Mouse (Mus musculus): ENCODE data around the gene Rtn1. TPM values are rescaled to one million over a fixed set of nuclear protein-coding genes. Genes with fewer than 3 reads are reported as not detected.

Gene Rtn1
- polyA plus RNA-seq, 1 experiment, result 4.5 TPM

DNA sequence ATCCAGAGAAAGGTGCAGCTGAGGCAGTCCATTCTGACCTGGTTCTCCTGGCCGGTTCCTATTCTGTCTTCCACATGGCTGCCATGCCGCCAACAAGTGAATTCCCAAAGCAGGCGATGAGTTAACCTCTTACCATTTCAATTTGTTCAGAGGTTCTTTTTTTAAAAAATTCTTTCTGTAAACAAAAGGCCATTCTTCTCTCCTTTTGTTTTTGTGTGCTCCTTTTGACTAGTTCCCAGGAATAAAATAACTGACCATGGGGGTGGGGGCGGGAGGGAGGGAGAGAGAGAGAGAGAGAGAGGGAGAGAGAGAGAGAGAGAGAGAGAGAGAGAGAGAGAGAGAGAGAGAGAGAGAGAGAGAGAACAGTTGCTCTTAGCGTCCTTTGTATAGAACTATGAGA is 3.8 kb downstream of the Rtn1 start:
- Histone ChIP-seq H3K4me3 (ENCODE audit: extremely low read depth, insufficient read depth, insufficient read length) (no peak overlapping the region), H3K27me3 (ENCODE audit: control insufficient read depth, insufficient read depth, low read length) (peaks cover 14% of the 10 kb centered on the region), H3K27ac (ENCODE audit: insufficient read depth, low read length) (no peak overlapping the region), H3K36me3 (ENCODE audit: control insufficient read depth, insufficient read depth, low read length) (no peaks in the 10 kb centered on the region), H3K4me1 (ENCODE audit: control insufficient read depth, insufficient read depth, insufficient read length) (no peaks in the 10 kb centered on the region)
- DNase-seq (ENCODE audit: low read depth in 1 of 2, low spot score in 2 of 2), result no peak
- 81% methylated on average over 5 of the region's 5 CpGs for WGBS
- TF ChIP-seq POLR2A (IDR thresholded peaks at IDR 0.05; ENCODE audit: low read depth, low read length) (no peak), CTCF (IDR thresholded peaks at IDR 0.05; ENCODE audit: extremely low read depth, insufficient read depth, insufficient read length, insufficient replicate concordance) (no peak)

DNA sequence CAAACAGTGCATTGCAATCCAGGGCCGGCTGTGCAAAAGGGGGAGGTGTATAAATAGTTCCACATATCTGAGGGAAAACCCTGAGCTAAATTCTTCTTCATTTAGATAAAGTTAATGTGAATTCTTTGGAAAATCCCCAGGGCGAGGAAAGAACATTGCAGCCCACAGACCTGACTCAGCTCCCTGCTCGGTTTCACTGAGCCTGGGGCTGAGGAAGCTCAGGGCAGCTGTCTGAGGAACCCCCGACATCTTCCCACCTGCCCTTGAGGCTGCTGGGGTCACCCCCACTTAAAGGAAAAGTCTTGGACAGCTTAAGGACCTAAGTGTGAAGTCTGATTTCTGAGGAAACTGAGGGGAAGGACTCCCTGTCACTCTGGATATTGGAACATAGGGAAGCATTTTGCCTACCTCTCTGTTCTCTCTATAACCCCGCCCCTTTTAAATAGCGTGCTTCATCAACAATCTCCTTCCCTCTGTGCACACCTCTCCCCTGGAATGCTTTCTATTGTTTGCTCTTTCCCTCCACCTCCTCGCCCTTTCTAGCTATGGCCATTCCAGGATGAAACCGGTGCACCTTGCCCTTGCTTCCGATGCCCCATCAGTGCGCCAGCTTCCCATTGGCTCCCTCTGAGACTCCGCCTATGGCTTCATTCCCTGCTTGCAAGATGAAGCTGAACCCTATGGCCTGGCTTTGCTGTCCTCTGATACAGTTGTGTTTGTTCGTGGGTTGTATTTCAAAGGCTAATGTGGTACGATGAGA is 15.6 kb downstream of the Rtn1 start:
- WGBS, result 78% methylated on average over 13 of the region's 13 CpGs
- H3K27me3 ChIP-seq (ENCODE audit: control insufficient read depth, insufficient read depth, low read length), result no peaks in the 10 kb centered on the region
- no peak overlapping the region for H3K4me3 ChIP-seq (ENCODE audit: extremely low read depth, insufficient read depth, insufficient read length)
- H3K36me3 ChIP-seq (ENCODE audit: control insufficient read depth, insufficient read depth, low read length), result no peaks in the 10 kb centered on the region
- H3K4me1 ChIP-seq (ENCODE audit: control insufficient read depth, insufficient read depth, insufficient read length), result no peaks in the 10 kb centered on the region
- H3K27ac ChIP-seq (ENCODE audit: insufficient read depth, low read length), result no peak overlapping the region
- no peak for DNase-seq (ENCODE audit: low read depth in 1 of 2, low spot score in 2 of 2)
- no peak for TF ChIP-seq POLR2A (IDR thresholded peaks at IDR 0.05; ENCODE audit: low read depth, low read length)
- TF ChIP-seq CTCF (IDR thresholded peaks at IDR 0.05; ENCODE audit: extremely low read depth, insufficient read depth, insufficient read length, insufficient replicate concordance), result no peak

DNA sequence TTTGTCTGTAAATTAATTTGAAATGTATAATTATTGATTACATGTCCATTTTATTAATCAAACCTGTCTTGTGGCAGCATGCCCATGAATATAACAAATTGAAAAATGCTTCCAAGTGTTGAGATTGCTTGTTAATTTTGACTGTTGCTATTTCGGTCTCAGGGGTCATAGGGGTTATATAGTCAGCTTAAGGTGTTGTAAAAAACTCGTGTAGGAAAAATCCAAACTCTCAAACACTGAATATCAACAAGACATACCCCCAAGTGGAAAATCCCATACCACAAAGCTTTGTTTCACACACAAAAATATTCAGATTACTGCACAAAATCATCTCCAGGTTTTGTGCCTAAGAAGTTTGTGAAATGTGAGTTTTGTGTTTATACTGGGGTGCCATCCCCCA is 18.5 kb downstream of the Rtn1 start:
- no peak overlapping the region for H3K4me3 ChIP-seq (ENCODE audit: extremely low read depth, insufficient read depth, insufficient read length)
- 73% methylated on average over 2 of the region's 2 CpGs for WGBS
- no peaks in the 10 kb centered on the region for H3K4me1 ChIP-seq (ENCODE audit: control insufficient read depth, insufficient read depth, insufficient read length)
- DNase-seq (ENCODE audit: low read depth in 1 of 2, low spot score in 2 of 2), result no peak
- no peaks in the 10 kb centered on the region for H3K27me3 ChIP-seq (ENCODE audit: control insufficient read depth, insufficient read depth, low read length)
- TF ChIP-seq POLR2A (IDR thresholded peaks at IDR 0.05; ENCODE audit: low read depth, low read length), result no peak
- TF ChIP-seq CTCF (IDR thresholded peaks at IDR 0.05; ENCODE audit: extremely low read depth, insufficient read depth, insufficient read length, insufficient replicate concordance), result no peak
- H3K36me3 ChIP-seq (ENCODE audit: control insufficient read depth, insufficient read depth, low read length), result no peaks in the 10 kb centered on the region
- no peak overlapping the region for H3K27ac ChIP-seq (ENCODE audit: insufficient read depth, low read length)

DNA sequence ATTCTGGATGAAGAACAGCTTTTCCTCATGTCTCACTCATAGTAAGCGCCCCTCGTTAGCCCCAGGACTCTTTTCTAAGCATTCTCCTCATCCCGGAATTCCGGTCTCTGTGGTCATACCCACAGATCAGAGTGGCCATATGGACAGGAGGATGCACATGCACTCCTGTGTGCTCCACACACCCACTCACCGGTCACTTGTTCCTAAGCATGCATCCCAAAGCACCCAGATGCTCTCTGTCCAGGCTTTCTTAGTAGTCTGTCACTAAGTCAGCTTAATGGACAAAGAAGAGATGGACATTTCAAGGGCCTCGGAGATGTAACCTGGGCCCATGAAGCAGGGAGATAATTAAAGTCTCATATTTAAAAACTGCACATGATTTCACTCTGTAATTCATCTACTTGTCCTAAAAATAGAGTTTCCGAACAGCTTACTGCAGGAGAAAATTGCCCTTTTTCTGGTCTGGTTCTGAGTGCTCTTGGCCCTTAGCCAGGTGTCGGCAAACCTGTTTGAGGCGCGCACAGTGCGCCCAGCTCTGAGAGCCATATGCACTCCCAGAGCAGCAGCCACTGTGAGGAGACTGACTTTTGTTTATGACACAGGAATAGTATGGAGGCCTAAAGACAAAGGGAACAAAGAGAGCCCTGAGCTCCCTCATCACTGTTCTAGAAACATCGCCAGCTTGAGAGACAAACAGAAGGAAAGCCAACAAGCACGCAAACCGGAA is 19.3 kb downstream of the Rtn1 start:
- Histone ChIP-seq H3K4me3 (ENCODE audit: extremely low read depth, insufficient read depth, insufficient read length) (no peak overlapping the region), H3K27me3 (ENCODE audit: control insufficient read depth, insufficient read depth, low read length) (no peaks in the 10 kb centered on the region), H3K4me1 (ENCODE audit: control insufficient read depth, insufficient read depth, insufficient read length) (no peaks in the 10 kb centered on the region), H3K27ac (ENCODE audit: insufficient read depth, low read length) (no peak overlapping the region), H3K36me3 (ENCODE audit: control insufficient read depth, insufficient read depth, low read length) (no peaks in the 10 kb centered on the region)
- TF ChIP-seq CTCF (IDR thresholded peaks at IDR 0.05; ENCODE audit: extremely low read depth, insufficient read depth, insufficient read length, insufficient replicate concordance) (no peak), POLR2A (IDR thresholded peaks at IDR 0.05; ENCODE audit: low read depth, low read length) (no peak)
- DNase-seq (ENCODE audit: low read depth in 1 of 2, low spot score in 2 of 2), result no peak
- 92% methylated on average over 14 of the region's 14 CpGs for WGBS

DNA sequence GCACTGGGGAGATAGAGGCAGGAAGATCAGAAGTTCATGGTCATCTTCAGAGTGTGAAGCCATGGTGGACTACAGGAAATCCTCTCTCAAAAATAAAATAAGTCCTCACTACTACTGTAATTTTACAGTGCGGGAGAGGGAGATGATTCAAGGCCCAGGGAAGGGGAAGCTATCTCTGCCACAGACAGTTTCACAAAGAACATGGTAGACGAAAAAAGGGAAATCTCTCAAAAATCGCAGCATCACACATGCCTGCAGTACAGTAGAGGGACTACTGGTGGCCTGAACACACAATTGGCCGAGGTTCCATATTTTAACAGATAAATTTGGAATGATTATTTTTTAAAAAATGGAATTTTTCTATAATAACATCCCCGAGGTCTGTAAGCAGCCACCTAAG is 20.0 kb downstream of the Rtn1 start:
- H3K4me3 ChIP-seq (ENCODE audit: extremely low read depth, insufficient read depth, insufficient read length), result no peak overlapping the region
- TF ChIP-seq POLR2A (IDR thresholded peaks at IDR 0.05; ENCODE audit: low read depth, low read length) (no peak), CTCF (IDR thresholded peaks at IDR 0.05; ENCODE audit: extremely low read depth, insufficient read depth, insufficient read length, insufficient replicate concordance) (no peak)
- DNase-seq (ENCODE audit: low read depth in 1 of 2, low spot score in 2 of 2), result no peak
- no peak overlapping the region for H3K27ac ChIP-seq (ENCODE audit: insufficient read depth, low read length)
- H3K4me1 ChIP-seq (ENCODE audit: control insufficient read depth, insufficient read depth, insufficient read length), result no peaks in the 10 kb centered on the region
- H3K27me3 ChIP-seq (ENCODE audit: control insufficient read depth, insufficient read depth, low read length), result no peaks in the 10 kb centered on the region
- WGBS, result 61% methylated on average over 5 of the region's 5 CpGs
- no peaks in the 10 kb centered on the region for H3K36me3 ChIP-seq (ENCODE audit: control insufficient read depth, insufficient read depth, low read length)

DNA sequence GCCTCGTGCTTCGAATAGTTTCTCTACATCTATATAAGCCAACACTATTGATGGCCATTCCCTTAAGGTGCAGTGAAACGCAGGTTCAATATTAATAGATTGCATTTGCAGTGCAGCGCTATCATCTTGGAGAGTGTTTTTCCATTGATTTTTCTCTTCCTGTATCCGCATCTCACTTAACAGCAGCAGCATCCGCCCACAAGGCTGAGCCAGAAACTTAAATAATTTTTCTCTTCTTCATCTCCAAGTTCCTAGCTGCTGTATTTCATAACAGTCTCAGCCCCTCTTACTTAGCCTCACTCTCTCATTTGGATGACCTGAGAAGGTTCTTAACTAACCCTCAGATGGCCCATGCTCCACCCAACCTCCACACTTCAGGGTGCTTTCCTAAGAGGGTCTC is 20.7 kb downstream of the Rtn1 start:
- 92% methylated on average over 6 of the region's 6 CpGs for WGBS
- no peak for DNase-seq (ENCODE audit: low read depth in 1 of 2, low spot score in 2 of 2)

DNA sequence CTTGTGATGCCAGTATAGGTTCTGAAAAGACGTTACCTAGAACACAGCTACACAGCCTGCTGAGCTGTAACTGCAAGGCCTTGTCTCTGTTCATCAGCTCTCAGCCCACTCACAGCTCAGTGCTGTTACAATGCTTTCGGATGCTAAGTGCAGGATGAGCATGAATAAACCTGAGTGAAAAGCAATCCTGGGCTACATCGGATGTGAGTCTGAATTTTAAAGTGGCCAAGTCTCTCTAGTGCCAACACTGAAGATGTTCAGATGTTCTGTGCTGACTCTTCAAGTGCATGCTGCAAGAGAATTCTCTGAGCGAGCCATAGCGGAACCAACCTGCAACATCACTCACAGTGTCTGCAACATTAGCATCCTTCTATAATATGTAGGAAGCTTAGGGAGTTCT is 32.5 kb downstream of the Rtn1 start:
- H3K4me3 ChIP-seq (ENCODE audit: extremely low read depth, insufficient read depth, insufficient read length), result no peak overlapping the region
- no peaks in the 10 kb centered on the region for H3K36me3 ChIP-seq (ENCODE audit: control insufficient read depth, insufficient read depth, low read length)
- H3K27me3 ChIP-seq (ENCODE audit: control insufficient read depth, insufficient read depth, low read length), result no peaks in the 10 kb centered on the region
- H3K4me1 ChIP-seq (ENCODE audit: control insufficient read depth, insufficient read depth, insufficient read length), result no peaks in the 10 kb centered on the region
- no peak overlapping the region for H3K27ac ChIP-seq (ENCODE audit: insufficient read depth, low read length)
- WGBS, result 87% methylated on average over 5 of the region's 5 CpGs
- TF ChIP-seq CTCF (IDR thresholded peaks at IDR 0.05; ENCODE audit: extremely low read depth, insufficient read depth, insufficient read length, insufficient replicate concordance), result no peak
- TF ChIP-seq POLR2A (IDR thresholded peaks at IDR 0.05; ENCODE audit: low read depth, low read length), result no peak
- DNase-seq (ENCODE audit: low read depth in 1 of 2, low spot score in 2 of 2), result no peak

More for the DNA sequence above, 20.7 kb downstream of the Rtn1 start:
- H3K4me1 ChIP-seq (ENCODE audit: control insufficient read depth, insufficient read depth, insufficient read length), result no peaks in the 10 kb centered on the region
- H3K36me3 ChIP-seq (ENCODE audit: control insufficient read depth, insufficient read depth, low read length), result no peaks in the 10 kb centered on the region
- no peak overlapping the region for H3K27ac ChIP-seq (ENCODE audit: insufficient read depth, low read length)
- H3K4me3 ChIP-seq (ENCODE audit: extremely low read depth, insufficient read depth, insufficient read length), result no peak overlapping the region
- no peaks in the 10 kb centered on the region for H3K27me3 ChIP-seq (ENCODE audit: control insufficient read depth, insufficient read depth, low read length)
- TF ChIP-seq POLR2A (IDR thresholded peaks at IDR 0.05; ENCODE audit: low read depth, low read length) (no peak), CTCF (IDR thresholded peaks at IDR 0.05; ENCODE audit: extremely low read depth, insufficient read depth, insufficient read length, insufficient replicate concordance) (no peak)

Data from spleen, adult 2 months (tissue).